Mouse (Mus musculus) hematopoietic stem cell, adult 5-6 weeks (primary cell): ENCODE results near the gene Tial1. TPM values are rescaled to one million over a fixed set of nuclear protein-coding genes. Genes with fewer than 3 reads are reported as not detected.

Source experiments
- ATAC-seq, 2 experiments: fragments of 125-278 bp in 1 of 2; replicated peaks in 1 of 2; 2 replicates each; pipeline ENCODE4 v1.8.0; 2016 to 2017; ENCODE audit warnings: inconsistent platforms in 2 of 2, mild to moderate bottlenecking in 2 of 2, moderate number of reproducible peaks in 2 of 2, low read depth in 1 of 2, moderate TSS enrichment in 1 of 2; ENCODE audit not compliant: low FRiP score in 2 of 2, poor library complexity in 2 of 2, severe bottlenecking in 2 of 2, insufficient read depth in 1 of 2, low TSS enrichment in 1 of 2
- total RNA-seq: library from RNA; stranded (forward); fragments of 172-1452, 232-1000 nt; gene quantifications from 2 replicates; pipeline ENCODE4 v1.2.3, GENCODE M21; 2017

The Tial1 gene
- total RNA-seq, 1 experiment from 2014 or later, result 65.6 TPM

DNA sequence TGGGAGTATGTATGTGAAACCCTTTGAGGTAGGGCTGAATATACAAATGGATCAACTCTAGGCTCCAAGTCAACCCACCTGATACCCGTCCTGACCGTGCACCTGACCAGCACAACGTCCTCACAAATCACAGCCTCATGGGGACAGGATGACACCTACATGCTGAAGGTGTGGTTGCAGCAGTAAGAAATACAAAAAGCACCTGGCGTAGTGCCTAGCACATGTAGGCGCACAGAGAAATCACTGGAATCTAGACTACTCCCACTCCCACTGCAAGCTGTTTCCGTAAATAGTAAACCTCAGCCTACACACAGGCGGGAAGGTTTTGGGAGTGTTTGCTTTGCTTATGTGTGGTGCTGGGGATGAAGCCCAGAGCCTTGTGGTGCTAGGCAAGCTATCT, 39.8 kb downstream of the Tial1 start:
- ATAC-seq, result no peak

DNA sequence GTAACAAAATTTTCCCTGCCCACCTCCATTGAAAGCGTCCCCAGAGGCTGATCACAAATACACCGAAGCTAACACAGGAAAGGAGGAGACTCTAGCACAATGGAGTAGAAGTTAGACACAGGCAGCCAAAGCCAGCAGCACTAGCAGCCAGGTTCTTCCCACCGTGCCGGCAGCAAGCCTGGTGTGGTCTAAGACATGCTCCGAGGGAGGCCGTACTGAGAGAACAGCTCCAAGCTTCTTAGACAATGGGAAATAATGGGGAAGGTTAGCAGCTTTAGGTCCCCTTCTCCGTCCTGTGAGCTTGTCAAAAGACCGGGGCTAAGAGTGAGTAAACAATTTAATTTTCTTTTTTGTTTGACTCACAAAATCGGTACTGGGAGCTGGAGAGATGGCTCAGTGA, 41.8 kb downstream of the Tial1 start:
- no peak for ATAC-seq

DNA sequence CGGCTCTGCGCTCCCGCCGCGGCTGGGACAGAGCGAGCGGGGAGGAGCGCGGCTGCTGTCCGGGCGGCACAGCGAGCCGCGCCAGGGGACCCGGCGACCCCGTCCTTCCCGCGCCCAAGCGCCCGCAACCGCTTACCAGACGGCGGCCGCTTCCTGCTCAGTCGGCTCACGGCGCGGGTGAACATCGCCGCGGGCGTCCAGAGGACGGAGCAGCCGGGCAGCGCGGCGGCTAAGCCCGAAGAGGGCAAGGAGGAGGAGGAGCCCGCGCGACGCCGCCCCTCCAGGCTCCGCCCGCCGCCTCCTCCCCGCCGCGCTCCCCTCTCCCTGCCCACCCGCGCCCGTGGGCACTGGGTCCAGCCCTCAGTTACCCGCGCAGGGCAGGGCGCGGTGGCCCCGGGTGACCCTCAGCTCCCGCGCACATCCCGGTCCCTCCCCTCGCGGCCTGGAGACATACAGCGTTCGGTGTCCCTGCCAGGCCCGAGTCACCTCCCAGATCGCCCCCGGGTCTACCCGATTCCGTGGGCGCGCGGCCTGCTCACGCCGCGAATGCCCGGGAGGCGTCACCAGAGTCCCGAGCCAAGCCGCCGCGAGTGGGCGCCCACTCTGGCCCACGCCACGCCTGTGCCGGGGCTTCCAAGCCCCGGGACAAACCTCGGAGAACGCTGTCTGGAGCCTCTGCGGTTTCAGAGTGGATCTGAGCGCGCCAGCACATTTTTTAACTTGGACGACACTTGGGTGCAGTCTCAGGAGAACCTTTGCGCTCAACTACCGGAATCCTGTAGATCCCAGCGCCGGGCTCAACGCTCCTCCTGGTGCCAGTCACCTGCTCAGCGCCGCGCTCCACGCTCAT, 43.4 kb downstream of the Tial1 start, which contains the start of gene Rgs10:
TSS of gene Rgs10 (minus strand) at position 829 of the 850 bp plus-strand sequence.
- peak; percentile 36 to 53; a peak in 3 of 4 replicates for ATAC-seq

DNA sequence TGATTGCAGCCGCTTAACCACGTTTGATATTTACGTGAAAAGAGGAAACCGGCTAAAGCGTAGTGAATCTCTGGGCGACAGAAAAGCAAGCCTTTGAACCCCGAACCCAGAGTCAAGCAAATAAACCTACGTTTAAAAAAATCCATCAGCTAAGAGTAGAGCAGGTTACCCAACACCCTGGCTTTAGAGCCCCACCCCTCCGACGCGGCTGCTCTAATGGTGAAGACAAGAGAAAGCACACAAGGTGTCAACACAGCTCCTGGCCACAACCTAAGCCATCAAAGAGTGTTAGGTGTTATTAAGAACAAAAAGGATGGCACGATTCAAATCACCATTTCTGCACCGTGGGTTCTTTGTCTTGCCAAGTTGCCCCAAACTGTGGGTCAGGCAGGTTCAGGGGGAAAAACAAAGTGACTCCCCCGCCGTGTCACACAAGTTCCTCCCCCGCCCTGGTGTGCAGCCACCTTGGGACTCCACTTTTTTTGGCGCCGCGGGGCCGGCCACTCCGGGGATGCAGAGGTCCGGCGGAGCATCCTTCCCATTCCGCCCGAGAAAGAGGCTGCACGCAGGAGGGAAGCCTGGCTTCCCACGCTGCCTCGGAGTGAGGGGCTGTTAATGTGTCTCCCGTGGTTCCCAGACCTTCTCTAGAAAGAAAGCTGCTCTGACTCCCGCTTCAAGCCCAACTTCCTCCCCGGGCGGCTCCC, 44.1 kb downstream of the Tial1 start:
- ATAC-seq, result peak in 1 of 2 experiments; percentile 10; a peak in 1 of 4 replicates

DNA sequence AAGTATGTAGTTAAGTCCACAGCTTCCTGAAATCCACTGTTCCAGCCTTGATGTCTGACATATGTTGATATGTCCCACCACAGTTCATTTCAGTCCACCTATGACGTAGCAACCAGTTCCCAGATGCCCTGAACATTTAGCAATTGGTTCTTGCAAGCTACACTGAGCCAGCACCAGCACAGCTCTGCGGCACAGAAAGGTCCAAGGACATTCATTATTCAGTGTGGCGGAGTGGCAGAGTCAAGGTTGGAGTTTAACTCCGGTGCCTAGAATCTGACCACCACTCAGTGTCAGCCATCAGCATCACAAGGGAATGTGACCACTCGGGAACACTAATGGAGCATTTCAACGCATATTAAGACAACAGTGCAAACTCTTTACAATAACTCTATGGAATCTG, 44.9 kb downstream of the Tial1 start:
- ATAC-seq, result no peak

DNA sequence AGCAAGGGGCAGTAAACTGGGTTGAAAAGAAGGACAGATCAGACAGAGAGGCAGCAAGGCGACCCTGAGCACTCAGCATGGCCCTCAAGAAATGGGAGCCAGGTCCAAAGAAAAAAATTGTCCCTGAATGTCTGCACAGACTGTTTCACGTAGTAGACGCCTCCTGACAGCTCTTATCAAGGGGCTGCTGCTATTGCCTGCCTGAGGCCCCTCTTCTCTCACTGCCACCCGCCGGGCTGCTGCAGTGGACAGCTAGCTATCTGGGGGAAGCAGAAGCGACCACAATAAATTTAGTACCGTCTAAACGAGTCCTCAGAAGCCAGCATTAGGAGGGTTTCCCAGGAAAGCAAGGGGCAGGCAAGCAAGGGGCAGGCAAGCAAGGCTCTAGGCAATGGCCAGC, 47.1 kb downstream of the Tial1 start:
- ATAC-seq, result no peak

DNA sequence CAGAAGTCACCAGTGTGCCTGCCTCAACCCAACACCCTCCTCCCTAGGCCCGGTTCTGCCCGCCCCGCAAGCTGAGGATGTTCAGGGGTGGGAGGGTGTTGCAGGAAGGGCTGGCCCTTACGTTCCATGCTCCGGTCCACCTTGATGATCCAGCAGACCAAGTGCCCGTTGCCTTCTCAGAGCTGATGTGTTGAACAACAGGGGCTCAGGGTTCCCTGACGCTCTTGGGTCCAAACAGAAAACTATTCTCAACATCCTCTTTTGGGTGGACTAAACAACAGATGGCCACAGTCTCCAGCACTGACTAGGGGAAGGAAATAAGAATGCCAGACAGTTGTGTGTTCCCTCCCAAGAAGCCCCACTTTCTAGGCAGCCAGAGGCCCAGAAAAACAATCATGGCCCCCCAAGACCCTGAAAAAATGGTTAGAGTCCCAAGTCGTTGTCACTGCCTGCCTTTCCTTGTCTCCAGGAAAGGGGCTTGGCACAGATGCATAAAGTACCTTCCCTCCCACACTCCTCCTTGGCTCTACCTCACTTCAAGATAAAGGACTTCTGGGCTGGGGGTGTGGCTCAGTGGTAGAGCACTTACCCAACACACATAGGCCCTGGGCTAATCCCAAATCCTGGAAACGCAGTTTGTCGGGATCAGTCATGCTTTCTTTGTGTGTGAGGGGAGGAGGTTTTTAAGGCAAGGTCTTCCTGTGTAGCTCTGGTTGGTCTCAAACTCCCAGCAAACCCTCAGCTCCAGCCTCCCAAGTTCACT, 49.3 kb downstream of the Tial1 start:
- ATAC-seq, result 0 out of 4 replicates have a peak, but pooled peaks of 1 of the 2 experiments have one; percentile 29

DNA sequence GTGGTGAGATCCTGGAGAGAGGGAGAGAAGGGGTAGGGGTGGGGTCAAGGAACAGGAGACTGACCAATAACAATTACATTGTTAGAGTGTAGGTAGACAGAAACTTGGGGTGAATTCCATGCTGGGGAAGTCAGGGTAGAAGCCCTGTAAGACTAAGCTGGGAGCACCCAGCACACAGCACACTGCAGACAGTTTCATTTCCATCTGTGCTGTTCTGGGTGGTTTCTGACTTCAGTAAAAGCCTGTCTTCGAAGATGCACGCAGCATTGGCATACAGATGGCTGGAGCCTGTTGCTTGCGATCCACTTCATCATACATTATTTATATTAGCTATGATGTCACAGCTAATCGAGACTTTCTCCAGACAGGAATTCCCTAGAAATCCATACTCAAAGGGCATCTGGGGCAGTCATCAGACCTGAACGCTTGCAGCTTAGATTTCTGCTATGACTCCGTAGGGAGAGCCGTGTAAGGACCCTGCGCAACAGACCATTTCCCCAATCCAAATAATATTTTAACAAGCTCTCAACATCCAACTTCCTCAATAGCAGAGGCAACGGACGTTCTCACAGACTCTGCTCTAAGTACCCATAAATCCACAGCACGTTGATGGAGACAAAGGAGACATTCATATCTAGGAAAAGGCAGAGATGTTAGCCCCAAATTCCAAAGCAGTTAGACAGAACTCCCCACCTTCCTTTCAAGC, 50.7 kb downstream of the Tial1 start:
- ATAC-seq, result no peak

DNA sequence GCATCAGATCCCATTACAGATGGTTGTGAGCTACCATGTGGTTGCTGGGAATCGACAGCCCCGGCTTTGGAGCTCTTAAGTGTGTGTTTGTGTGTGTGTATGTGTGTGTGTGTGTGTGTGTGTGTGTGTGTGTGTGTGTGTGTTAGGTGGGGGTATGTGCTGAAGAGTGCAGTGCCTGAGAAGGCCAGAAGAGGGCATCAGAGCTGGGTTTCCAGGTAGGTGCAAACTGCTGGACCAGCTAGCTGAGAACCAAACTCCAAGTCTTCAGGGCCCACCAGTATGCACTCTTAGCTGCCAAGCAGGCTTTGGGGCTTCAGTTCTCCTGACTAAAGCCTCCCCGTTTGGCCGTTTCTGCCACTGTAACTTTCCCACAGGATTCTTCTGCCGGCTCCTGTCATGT, 53.3 kb downstream of the Tial1 start:
- no peak for ATAC-seq

DNA sequence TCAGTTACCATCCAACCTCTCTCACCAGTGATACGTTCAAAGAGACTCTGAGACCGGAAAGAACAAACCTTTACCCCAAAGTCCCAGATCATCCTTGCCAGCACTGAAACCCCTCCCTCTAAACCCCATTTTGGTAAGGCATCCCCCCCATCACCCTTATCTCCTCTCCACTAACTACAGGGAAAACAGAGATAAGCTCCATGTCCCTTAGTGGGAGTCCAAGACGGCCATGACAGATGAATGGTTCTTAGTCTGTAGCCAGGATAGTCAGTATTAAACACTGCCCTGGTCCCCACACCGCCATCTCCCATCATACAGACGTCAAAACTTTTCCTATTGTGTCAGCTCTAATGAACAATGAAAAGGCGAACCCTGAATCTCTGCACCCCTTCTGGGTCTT, 57.5 kb downstream of the Tial1 start:
- ATAC-seq, result no peak

DNA sequence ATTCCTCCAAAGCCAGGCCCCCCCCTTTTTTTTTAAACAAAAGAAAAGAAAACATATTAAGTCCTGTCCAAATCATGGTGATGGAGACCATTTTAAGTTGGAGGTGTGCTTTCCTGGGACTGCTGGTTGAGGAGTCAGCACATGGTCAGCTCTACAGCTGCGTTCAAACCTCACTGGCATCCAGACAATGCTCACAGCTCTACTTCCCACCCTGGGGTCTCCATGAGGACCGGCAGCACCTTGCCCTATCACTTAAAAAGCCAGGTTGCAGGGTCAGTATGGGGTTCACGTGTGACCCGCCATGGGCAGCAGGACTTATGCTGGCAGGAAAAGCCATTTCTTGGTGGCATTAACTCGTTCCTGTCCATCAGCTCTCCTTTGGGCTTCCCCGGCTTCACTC, 57.9 kb downstream of the Tial1 start:
- ATAC-seq, result no peak

DNA sequence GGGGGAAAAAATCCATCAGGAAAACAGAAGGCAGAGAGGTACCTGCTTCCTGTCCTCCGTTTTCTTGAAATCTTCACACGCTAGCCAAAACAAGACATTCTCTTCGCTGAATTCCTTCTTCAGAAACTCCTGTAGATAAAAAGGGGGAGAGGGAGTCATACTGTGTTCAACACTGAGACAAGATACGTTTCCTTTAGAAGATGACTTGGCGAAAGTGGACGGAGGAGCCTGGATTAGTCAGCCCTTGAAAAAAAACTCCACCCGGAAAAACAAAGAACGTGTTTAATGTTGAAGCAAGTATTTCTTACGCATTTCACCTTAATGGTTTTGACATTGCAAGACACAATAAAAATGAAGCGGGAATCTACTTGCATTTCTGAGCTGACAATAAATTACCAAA, 58.4 kb downstream of the Tial1 start:
- no peak for ATAC-seq

DNA sequence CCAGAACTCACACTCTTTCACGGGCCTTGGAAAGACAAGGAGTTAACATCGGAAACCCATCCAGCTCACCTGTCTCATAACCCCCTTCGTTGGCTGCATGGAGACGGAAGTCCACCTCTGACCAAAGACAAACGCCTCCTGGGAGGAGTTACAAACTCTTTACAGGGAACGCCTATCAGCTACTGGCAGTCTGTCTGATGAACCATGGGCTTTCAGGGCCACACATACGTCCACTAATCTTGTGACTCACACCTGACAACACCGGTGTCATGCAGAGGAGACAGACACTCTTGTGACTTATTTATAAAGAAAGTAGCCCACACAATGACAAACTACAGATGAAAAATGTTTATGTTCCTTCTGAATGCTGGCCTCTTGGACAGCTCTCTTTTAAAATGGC, 58.9 kb downstream of the Tial1 start:
- ATAC-seq, result no peak

DNA sequence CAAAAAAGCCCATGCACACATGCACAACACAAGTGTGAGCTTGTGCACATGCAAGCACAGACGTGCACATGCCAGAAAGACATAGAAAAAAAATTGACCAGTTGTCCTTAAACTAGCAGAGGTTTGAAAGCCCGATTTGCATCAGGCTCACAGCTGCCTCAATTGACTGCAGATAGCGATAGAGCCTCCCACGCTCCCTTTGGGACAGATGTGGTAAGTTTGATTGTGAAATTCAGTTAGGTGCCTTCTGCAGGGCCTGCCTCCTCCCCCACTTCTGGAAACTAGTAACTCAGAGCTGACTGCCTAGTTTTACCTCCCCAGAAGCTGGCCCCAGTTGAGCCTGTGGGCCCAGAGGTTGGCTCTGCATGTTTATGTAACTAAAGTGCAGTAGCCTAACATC, 62.9 kb downstream of the Tial1 start:
- ATAC-seq, result peak in 1 of 2 experiments; percentile 64; a peak in 2 of 4 replicates

DNA sequence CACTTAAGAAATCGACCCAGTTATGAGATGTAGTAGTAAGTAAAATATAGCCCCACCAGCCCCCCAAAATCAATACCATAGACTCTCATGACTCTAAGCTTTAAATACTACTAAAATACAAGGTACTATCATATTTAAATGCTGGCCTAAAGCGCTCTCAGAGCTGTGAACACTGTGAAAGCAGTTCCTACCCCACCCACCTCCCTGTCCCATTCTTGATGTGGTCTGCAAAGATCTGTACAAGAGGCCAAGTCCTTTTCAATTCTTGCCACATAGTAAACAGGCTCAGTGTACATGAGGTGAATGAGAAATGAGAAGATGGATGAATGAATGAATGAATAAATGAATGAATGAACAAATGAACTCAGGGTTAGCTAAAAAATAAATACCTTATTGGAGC, 64.5 kb downstream of the Tial1 start:
- no peak for ATAC-seq

DNA sequence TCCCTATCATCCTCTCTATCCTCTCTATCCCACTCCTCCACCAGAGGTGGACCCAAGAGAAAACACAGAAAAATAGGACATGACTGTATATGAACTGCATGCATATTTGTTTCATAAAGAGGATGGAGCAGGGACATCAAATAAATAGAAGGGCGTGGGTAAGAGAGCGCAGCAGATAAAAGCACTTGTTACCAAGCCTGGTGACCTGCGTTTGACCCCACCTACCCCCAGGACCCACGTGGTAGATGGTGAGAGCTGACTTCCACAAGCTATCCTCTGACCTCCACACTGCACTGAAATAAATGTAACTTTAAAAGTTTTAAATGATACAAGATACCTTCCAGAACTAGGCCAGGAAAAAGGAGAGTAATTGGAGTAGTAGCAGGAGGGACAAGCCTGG, 67.8 kb downstream of the Tial1 start:
- no peak for ATAC-seq

DNA sequence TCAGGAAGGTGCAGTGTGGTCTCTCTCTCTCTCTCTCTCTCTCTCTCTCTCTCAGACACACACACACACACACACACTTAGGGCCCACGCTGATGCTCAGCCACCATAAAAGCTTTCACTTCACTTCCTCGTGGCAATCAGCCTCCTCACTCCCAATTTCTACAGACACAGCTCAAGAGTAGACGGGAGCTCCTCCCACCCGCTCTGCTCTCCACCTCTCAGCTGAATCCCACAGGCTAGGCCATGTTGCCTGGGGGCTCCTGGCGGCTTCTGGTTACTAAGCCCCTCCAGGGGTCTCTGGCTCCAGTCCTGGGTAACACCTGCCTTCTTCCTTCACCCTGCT, 68.6 kb downstream of the Tial1 start:
- peak; percentile 16 to 17; a peak in 2 of 4 replicates for ATAC-seq
